Comparison of ENCODE assay signal across 10 mouse cellular contexts in the genomic region with DNA sequence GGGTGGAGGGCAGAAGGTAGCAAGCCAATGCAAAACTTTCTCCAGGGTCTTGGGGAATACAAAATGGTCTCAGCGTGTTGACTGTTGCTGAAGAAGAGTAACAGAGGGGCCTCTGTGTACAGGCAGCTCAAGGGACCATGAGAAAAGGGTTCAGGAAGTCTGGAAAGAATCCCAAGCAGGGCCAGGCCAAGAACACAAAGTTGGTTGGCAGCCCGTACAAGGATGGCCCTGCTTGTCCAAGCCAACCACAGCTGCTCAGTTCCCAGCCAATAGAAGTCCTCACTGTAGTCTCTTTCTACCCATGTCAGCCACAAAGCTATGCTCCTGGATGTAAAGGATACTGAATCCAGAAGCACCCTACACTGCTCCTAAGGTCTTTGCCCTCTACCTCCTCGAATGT. TPM values are rescaled to one million over a fixed set of nuclear protein-coding genes. Genes with fewer than 3 reads are reported as not detected.
DNase-seq lines count a peak whose midpoint lies in the region; ATAC-seq and TF ChIP-seq lines count a peak whose summit lies in the region.
"Had no signal": no experiment of that assay in that cellular context is flagged by ENCODE, and none has a peak within 500 bp of the region (broad histone marks: within the 10 kb centered on the region; RNA-seq: fewer than 3 reads in every experiment).

No protein-coding gene starts in this region.

- H3K27me3 ChIP-seq in hindbrain, postnatal 0 days (ENCODE audit: insufficient read depth, low read length), result no peaks in the 10 kb centered on the region
- H3K27me3 ChIP-seq in hindbrain, embryonic 14.5 days (ENCODE audit: control insufficient read depth, insufficient read depth, low read length), result no peaks in the 10 kb centered on the region

- no peaks in the 10 kb centered on the region for H3K9me3 ChIP-seq in hindbrain, postnatal 0 days (ENCODE audit: low read length)
- no peaks in the 10 kb centered on the region for H3K9me3 ChIP-seq in hindbrain, embryonic 14.5 days (ENCODE audit: control insufficient read depth, low read length)

- H3K36me3 ChIP-seq in hindbrain, postnatal 0 days (ENCODE audit: insufficient read depth, low read length), result no peaks in the 10 kb centered on the region
- H3K36me3 ChIP-seq in hindbrain, embryonic 14.5 days (replicated peaks; ENCODE audit: control insufficient read depth, insufficient read depth), result no peaks in the 10 kb centered on the region

- no peak overlapping the region for H3K9ac ChIP-seq in hindbrain, postnatal 0 days (replicated peaks; ENCODE audit: low read length)
- no peak overlapping the region for H3K9ac ChIP-seq in hindbrain, embryonic 14.5 days

- peak; percentile 26 for DNase-seq in cerebellum, postnatal 14 days
- no peak for DNase-seq in cerebellum, postnatal 36 days
- DNase-seq in hindbrain, postnatal 0 days (ENCODE audit: low spot score), result peak; percentile 65
- no peak for DNase-seq in hindbrain, embryonic 14.5 days (ENCODE audit: low spot score)
- DNase-seq in brain, adult 2 months (ENCODE audit: low read depth, low spot score), result peak; percentile 16
- DNase-seq in gastrocnemius, postnatal 10 days, result peak; percentile 33
- DNase-seq in spleen, postnatal 36 days (ENCODE audit: low spot score in 2 of 2), result no peak
- DNase-seq: kidney, adult 8-10 months; lung, adult 2 months had no signal

- 56% methylated on average over 3 of the region's 3 CpGs for WGBS in hindbrain, postnatal 0 days
- WGBS in hindbrain, embryonic 14.5 days, result 84% methylated on average over 3 of the region's 3 CpGs

- H3K4me3 ChIP-seq in hindbrain, postnatal 0 days (ENCODE audit: low read length), result no peak overlapping the region
- no peak overlapping the region for H3K4me3 ChIP-seq in hindbrain, embryonic 14.5 days (replicated peaks; ENCODE audit: low read length)
- H3K4me3 ChIP-seq: erythroblast, embryonic 14.5 days had no signal

- no peak overlapping the region for H3K4me2 ChIP-seq in hindbrain, postnatal 0 days (ENCODE audit: low read depth, low read length)
- no peak overlapping the region for H3K4me2 ChIP-seq in hindbrain, embryonic 14.5 days (replicated peaks)

- ATAC-seq in hindbrain, postnatal 0 days, result peak; percentile 67; the same call in 1 of the 2 replicates
- no peak for ATAC-seq in hindbrain, embryonic 14.5 days (ENCODE audit: low FRiP score)

- peak overlapping the region; percentile 71; the same call in 1 of the 2 replicates for H3K27ac ChIP-seq in hindbrain, postnatal 0 days
- no peak overlapping the region for H3K27ac ChIP-seq in hindbrain, embryonic 14.5 days

- H3K4me1 ChIP-seq in hindbrain, postnatal 0 days (ENCODE audit: insufficient read depth, low read length), result peaks cover 13% of the 10 kb centered on the region
- H3K4me1 ChIP-seq in hindbrain, embryonic 14.5 days (replicated peaks; ENCODE audit: control insufficient read depth, insufficient read depth, low read length), result peaks cover 14% of the 10 kb centered on the region; the same call in 1 of the 2 replicates

- no peak for TF ChIP-seq CTCF in hindbrain, postnatal 0 days (IDR thresholded peaks at IDR 0.05; ENCODE audit: low read depth)

RNA-seq across cellular contexts. Expression of a gene that starts 40.4 kb away (rescaled TPM):
- 8.6 and 9.8 TPM in 2 replicates for total RNA-seq in hindbrain, postnatal 0 days (2014; rRNA removed)
- 3.5 and 4.9 TPM in 2 replicates for polyA plus RNA-seq in hindbrain, postnatal 0 days (2015; fragmentation: Nextera tagmentation; extraction: Ambion mirVana)
- 8.0 and 8.4 TPM in 2 replicates for polyA plus RNA-seq in hindbrain, embryonic 14.5 days (2014; fragmentation: Nextera tagmentation; extraction: Ambion mirVana)
- 10 to 100 TPM in 1 of 2 experiments, 1 to 10 TPM in 1; 9.2 to 12.9 TPM for total RNA-seq in gastrocnemius, postnatal 10 days (2021)

RNA-seq across cellular contexts. Expression of a gene that starts 54.1 kb away (rescaled TPM):
- total RNA-seq in hindbrain, postnatal 0 days (2014; rRNA removed), result 9.9 and 10.8 TPM in 2 replicates
- polyA plus RNA-seq in hindbrain, postnatal 0 days (2015; fragmentation: Nextera tagmentation; extraction: Ambion mirVana), result 4.1 and 4.6 TPM in 2 replicates
- polyA plus RNA-seq in hindbrain, embryonic 14.5 days (2014; fragmentation: Nextera tagmentation; extraction: Ambion mirVana), result 9.1 and 10.5 TPM in 2 replicates
- under 1 TPM; 0.59 to 0.61 TPM for total RNA-seq in gastrocnemius, postnatal 10 days (2021)

Comparison
In these comparisons a context has a peak if more than half of its experiments do, and no peak if none do; other contexts are left out.
1. DNase-seq: peak in cerebellum, postnatal 14 days (2 of 2), hindbrain, postnatal 0 days (single experiment), brain, adult 2 months (single experiment) and gastrocnemius, postnatal 10 days (single experiment); none in cerebellum, postnatal 36 days (0 of 2), hindbrain, embryonic 14.5 days (single experiment) and spleen, postnatal 36 days (0 of 2).